Mouse (Mus musculus) ES-CJ7 (cell line): ENCODE results near the gene Lef1.
A peak's percentile ranks its signal among the peaks of the same experiment; 100 is the strongest.

ENCODE experiments used
- DNase-seq: peaks from one replicate; pipeline ENCODE4 v3.0.0; 2011; ENCODE audit warnings: low read depth, low spot score

The Lef1 gene

DNA sequence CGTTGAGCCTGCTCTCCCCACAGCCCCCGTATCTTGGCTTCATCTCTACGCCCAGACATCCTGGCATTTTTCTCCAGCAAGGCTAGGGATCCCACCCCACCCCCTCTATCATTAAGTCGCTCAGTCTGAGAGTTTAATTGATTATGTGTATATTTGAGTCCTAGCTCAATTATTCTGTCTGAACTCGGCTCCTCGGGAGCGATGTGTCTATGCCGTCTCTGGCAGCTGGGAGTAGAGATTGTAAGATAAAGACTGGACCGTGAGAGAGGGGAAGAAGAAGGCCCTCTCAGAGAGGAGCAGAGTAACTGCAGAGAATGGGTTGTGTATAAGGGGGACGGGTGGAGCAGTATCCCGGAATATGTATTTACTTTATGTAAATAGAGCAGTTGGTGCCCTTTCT lies 80.0 kb downstream of the Lef1 start:
- no peak for DNase-seq

DNA sequence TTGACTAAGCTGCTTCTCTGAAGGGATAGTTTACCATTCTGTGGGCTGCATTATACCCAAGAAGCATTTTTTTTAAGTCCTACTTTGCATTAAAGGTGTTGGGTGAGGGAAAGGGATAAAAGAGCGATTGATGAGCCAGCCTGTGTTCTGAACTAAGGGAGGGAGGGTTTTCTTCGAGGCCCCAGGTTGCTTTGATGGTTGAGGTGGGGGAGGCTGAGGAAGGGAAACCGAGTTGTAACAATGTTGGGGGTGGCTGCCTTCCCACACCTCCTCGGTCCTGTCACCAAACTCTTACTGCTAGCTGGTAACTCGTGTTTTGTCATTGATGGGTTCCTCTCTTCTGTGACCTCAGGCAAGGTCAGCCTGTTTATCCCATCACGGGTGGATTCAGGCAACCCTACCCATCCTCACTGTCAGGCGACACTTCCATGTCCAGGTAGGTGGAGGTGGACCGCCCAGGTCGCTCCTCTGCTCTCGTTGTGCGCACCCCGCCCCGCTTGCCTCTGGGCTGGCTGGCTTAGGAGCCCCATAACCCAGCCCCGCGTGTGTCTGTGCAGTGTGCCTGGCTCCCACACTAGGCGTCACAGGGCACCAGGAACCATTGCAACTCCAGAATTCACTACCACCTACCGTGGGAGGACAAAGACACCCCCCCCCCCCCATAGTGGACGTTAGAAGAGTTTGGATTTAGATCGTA lies 80.5 kb downstream of the Lef1 start:
- no peak for DNase-seq

DNA sequence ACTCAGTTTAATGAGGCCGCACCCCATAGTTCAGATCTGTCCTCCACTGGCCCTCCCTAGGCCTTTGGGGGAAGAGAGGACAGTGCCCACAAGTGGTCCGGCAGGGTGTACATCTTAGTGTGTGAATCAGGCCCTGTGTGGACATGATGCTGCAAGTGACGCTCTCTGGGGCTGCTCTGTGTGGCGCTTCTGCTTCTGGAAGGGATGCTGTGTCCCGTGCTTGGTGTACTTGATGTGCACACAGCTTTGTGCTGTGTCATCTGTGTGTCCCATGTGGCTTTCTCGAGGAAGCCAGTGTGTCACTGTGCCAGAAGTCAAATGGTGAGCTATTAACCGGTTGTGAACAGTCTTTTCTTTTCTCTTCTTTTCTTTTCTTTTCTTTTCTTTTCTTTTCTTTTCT lies 81.2 kb downstream of the Lef1 start:
- DNase-seq = no peak

DNA sequence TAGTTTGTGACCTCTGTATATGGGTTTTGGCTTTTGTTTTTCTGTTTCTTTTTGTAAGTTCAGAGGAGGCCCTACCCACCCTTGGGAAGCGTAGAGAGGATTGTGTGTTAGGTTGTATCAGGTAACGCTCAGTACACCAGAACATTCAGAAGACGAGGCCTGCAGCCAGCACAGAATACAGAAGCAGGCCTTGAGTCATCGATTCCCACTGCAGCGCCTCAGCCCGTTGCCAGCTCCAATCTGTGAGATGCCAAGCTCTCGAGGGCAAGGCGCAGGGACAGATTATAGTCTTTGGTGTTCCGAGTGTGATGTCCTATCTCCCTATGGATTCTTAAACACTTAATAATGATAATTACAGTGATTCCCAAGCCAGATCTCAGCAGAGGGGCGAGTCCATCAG lies 85.8 kb downstream of the Lef1 start:
- DNase-seq = no peak

DNA sequence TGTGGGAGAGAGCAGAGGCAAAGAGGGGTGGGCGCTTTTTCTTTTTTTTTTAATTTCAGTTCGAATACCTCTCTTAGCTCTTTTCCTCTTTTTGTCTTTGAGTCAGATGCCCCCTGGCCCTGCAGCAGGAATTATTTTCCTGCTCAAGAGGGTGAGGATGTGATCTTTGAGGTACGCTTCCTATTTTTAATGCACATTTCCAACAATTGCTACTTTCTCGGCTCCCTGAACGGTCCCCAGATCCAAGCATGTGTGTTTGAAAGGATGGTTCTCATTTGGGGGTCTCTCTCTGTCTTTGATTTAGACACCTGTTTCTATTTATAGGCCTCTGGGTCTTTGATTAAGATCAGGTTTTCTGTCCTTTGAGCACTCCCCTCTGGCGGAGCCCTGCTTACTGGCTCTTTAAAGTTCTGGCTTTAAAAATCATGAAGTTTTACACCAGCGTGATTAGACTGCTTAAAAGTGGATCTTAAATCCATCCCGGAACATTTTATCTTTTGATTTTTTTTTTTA lies 86.3 kb downstream of the Lef1 start:
- no peak for DNase-seq

DNA sequence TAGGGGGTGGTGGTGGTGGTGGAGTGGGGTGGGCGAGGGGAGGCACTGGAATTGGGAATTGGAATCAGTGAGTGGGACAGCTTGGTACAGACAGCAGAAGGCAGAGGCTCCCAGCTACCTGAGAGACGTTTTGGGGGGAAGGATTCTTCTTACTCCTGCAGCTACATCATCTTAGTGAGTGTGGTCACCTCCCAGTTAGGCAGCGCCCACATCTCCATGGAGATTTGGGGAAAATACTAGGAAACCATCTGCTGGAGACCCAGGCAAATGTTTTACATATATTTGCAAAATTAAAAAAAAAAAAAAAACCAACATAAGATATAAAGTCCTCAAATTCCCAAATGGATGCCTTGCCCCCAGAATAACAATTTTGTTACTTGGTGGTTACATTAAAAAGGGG lies 88.7 kb downstream of the Lef1 start:
- DNase-seq = no peak

DNA sequence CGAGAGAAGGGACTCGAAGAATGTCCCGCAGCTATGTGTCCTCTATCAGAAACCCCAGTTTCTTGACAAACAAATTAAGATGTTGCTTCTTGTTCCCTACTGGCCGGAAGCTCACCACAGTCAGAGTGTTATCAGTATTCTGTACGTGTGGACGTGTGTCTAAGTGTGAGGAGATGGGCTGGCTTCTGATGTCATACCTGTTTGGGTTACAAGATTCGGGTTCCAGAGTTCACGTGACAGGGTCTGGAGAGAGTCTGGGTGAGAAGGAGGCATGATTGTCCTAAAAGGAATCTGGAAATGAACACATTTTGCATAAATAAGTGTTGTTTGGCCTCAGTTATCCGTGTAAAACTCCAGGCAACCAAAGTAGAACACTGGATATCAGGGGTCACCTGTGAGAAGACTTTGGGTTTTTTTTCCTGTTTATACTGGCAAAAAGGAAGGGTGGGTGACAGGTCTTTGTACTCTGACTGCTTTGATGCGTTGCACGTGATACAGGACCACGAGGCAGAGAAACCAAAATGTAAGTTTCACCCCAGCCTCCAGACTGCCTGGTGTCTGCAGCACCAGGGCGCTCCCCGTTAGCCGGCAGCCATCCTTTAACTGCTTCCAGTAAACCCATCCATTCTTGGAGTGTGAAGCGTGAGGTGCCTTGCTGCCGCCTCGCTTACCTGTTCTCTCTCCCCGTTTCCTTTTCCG lies 89.5 kb downstream of the Lef1 start:
- DNase-seq = no peak

DNA sequence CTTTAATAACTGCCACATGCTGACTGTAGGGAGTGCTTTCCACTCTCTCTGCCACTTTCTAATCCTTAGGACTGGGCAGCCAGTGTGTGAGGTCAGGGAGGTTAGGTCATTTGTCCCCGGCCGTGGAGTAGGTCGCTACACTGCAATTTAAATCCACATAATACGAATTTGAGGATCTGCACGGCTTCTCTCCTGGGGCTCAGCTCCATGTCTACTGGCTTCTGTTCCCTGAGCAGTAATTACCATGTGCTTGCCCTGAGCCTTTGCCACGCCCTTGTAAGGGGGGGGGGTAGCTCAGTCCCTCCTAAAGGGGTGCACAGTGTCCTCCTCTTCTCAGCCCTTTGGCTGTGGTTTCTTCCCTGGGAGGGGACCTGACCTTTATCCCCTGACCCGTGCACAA lies 92.0 kb downstream of the Lef1 start:
- no peak for DNase-seq

DNA sequence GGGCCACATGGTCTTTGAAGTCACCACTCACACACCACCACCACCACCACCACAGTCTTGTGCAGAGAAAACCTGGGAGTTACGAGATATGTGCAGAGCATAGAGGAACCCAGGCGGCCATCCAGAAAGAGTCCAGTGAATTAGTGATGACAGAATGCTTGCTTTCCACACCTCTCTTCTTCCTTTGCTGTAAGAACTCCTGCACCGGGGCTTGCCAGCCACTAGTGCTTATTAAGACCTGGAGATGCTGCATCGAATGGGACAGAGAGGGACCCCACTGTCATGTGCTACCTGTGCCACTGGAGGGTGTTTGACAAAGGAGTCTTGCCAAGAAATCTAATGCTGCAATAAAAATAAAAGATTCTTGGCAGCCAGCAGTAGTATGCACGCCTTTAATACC lies 97.6 kb downstream of the Lef1 start:
- no peak for DNase-seq

DNA sequence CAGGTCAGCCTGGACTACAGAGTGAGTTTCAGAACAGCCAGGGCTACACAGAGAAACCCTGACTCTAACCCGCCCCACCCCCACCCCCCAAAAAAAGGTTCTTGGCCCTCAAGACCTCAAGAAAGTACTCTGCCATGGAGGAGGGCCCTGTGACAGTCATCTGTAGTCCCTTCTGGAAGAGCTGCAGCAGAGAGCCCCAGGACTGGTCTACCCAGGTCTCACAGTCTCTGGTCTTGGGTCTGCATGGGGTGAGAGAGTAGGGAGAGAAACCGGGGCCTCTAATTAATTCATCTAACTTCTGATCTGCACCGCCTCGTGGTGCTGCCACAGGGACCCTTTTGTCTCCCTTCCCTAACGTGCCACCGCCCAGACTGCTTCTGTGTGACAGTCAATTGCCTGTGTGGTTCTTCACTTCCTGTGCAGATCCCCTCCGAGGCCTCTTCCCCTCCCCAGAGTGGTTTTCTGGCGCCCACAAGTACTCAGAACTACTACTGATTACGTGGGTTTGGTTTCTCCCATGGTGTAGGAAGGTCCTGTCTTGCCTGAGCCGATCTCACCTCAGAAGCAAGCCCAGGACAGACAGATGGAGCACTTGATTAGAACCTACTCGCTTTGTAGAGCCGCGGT lies 98.1 kb downstream of the Lef1 start:
- no peak for DNase-seq

DNA sequence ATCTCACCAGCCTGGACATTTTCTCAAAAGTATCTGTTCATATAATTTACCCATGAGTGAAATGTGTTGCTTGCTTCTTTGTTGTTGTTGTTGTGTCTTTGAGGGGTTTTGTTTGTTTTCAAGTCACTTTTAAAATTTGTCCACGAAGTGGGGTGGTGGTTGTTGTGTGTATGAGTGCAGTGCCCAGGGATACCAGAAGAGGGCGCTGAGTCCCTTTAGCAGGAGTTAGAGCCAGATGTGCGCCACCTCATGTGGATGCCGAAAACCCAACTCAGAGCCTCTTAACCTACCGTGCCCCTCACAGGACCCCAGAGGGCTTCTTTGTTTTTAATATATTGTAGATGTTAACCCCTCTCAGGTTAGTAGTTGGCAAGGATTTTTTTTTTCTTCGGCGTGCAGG lies 101.9 kb downstream of the Lef1 start:
- DNase-seq = peak; percentile 79

DNA sequence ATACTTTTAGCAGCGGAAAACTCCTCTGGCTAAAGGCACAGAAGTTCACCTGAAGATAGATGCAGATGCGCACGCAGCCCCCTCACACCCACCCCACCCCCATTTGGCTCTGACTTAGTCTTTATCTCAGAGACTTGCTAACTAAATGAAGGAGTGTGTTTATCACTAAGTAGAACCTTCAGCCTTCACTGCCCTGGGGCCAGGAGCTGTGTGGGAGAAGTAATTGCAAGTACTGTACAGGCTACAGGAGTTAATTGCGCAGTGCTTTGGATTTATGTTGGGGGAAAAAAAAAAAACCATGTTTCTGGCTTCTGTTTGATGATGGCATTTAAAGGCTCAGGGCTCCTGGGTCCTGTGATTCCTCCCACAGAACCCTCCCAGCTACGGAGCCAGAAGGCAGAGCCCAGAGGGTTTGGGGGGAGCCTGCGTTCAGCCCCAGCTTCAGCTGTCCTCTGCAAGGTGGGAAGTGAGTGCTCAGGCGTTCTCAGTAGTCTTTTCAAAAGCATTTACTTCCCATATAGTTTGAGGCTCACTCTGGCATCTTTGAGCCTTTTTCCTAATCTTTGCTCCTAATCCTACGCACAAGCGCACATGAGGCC lies 103.9 kb downstream of the Lef1 start:
- no peak for DNase-seq

DNA sequence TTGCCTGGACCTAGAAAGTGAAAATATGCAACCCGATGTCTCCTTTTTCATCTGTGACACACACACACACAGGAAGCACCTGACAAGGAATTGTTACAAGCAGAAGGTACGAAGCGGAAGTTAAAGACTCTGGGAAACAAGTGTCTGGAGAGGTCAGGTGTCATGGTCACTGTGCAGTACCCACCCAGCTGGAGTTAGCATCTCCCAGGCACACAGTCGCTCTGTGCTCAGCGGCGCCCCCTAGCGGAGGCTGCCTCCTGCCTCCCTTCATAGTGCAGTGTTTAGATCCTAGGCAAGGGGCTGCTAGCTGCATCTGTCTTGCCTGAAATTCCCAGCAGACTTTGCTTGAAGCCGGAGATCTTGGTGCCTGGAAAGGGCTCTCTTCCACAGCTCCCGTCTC lies 104.6 kb downstream of the Lef1 start:
- DNase-seq = peak; percentile 60

DNA sequence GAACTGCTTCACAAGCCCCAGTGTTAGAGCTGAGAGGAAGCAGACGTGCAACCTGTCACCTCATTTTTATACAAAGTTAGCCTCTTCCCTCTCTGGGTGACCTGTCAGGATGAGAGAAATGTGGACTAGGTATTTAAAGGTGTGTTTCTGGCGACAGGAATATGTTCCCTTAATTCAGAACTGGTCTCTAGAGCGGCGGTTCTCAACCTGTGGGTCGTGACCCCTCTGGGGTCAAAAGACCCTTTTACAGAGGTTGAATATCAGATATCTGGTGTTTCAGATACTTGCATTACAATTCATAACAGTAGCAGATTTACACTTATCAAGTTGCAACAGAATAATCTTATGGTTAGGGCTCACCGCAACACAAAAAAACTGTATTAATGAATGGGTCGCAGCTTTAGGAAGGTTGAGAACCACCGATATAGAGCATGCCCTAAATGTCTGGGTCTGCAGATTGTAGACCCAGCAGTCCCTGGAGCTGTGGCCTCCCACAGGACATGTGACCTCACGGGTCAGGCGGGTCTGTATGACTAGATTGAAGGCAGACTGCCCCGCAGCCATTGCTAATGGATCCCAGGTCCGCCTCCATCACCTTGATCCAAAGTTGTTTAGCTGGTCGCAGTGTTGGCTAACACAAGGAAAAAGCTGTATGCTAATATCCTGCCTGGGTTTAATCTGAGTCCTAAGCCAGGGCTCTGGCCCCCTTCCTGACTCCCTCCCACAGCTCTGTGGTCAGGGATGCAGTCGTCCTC lies 108.5 kb downstream of the Lef1 start:
- DNase-seq = no peak

DNA sequence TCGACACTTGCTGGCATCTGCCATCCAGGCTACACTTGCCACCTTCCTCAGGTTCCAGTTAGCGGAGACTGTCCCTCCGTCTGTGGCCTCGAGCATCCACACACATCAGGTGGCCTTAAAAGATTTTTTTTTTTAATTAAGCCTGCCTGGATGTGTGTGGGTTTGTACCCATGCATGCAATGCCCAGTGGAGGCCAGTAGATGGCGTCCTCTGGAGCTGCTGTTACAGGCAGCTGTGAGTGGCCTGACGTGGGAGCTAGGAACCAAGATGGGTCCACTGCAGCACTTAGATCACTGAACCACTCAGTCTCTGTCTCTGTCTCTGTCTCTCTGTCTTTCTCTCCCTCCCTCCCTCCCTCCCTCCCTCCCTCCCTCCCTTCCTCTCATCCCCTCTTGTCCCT lies 117.8 kb downstream of the Lef1 start:
- peak; percentile 64 for DNase-seq

DNA sequence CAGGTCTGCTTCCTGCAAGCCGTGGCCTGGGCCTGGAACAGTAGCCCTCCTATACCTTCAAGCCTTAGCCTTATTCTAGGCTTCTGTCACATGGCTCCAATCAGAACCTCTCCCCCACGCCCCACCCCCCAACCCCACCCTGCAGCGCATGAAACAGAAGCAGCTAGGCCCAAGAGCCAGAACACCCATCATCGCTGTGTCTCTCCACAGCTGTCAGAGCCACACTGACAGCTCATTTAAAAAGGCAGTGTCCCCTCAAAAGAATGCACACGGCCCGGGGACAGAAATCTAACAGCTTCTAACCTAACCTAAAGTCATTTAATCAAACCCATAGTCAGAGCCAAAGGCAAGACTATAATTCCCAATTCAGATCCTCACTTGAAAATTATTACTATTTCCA lies 126.8 kb downstream of the Lef1 start:
- no peak for DNase-seq

DNA sequence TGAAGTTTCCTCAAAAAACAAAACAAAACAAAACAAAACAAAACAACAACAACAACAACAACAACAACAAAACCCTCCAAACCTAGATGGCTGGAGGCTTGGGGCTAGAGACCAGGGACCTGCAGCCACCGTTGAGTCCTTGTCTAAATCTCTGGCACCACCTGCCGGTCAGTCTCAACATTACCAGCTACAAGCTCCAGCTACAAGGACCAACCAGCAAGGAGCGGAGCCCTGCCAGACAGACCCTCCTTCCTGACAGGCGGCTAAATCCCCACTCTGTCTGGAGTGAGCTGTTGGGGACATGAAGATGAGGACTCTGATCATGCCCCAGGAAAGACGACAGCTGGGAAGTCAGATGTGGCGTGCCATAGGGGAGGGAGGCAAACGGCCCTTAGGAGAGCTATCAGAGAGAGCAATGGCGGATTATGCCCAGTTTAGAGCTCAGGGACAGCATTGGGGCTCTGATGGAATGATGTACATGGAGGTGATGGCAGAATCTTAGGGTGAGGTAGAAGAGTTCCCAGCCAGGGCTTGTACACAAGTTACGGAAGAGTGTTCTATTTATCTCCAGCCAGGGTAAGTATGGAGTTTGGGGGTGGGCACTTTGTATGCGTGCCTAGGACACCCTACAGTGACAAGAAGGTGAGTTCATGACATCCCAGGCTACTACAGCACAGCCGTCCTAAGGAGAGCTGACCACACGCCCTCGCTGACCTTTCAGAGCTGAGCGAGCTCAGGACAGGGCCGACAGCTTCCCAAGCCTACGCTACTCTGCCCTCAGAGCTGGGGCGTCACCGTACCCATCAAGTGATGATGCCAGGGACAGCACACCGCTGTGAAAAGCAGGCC lies 127.7 kb downstream of the Lef1 start:
- DNase-seq = peak; percentile 85

DNA sequence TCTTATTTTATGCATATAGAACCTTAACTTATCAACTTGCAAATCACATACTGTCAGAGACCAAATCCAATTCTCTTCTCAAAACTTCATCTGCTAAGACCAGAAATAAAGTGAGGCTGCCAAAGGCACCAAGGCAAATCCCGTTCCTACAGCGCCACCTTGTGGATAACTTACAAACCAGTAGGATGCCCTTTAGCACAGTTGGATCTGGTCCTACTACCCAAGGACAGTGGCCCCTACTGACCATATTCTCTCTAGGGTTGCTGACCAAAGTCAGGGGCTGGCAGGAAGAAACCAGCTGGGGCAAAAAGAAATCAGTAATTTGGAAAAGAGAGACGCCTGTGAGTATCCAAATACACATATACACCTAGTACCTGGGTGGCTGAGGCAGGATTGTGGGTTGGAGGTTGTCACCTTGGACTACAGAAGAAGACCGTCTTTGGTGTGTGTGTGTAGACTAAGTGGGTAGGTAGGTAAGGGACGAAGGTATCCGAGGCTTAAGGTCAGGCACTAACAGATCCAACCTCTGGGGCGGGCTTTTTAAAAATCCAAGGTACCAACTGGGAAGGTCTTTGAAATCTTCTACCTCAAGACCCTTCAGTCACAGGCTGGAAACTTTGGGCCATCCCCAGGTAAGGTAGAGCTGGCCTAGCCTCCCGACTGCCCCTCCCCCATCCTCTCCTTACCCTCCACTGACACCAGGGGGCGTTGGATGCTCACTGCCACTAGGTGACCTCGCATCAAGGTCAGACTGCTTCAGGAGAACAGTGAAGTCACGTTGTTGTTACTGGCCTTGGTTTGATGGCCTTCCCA lies 135.7 kb downstream of the Lef1 start:
- DNase-seq = peak; percentile 84

DNA sequence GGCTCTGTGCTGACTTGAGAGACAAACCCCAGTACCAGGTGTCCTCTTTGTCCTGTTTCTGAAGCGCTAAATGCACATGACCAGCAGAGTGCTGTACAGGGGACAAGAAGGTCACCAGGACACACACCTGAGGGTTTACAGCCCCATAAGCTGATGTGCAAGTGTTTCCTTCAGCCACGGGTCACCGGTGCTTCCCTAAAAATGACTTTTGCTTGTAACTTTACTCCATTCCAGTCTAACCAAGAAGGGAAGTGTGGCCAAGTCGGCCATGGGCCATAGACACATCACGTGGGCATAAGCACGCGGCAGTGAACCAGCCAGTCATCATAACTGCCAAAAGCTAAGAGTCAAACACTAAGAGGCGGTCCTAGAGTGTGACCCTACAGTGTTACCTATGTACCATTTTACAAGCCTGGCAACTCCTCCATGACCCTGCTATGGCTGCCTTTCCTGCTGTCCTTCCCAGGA lies 136.3 kb downstream of the Lef1 start:
- DNase-seq = no peak

DNA sequence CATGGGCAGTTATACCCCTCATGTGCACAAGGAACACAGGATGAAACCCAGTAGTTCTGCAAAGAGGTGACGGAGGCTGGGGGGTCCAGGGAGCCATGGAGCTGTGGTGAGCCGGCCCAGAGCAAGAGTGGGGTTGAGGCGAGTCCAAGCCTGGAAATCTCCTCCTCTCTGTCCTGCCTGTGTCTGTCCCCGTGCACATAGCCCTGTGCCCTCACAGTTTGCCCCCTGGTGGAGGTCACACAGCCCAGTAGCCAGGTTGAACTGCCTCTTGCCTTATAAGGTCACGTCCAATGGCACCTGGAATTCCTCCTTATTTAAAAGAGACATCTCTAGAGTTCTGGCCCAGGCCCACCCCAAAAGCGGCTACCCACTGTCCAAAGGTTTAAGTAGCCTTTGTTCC lies 137.2 kb downstream of the Lef1 start:
- DNase-seq = peak; percentile 50
